Mouse (Mus musculus) liver, adult 2 months (tissue): ENCODE measurements around the gene Rab3c. TPM values are rescaled to one million over a fixed set of nuclear protein-coding genes. Genes with fewer than 3 reads are reported as not detected.

Experiments used
- DNase-seq: peaks from one replicate; pipeline ENCODE4 v3.0.0-alpha.2; 2011; ENCODE audit warnings: low read depth, low spot score; ENCODE audit errors: extremely low read depth
- H3K27ac ChIP-seq: fragments of 200-500 bp; replicated peaks from 2 replicates; pipeline ENCODE4 v1.5.1; 2012; ENCODE audit warnings: low read depth, mild to moderate bottlenecking, control low read depth, inconsistent platforms, low read length; ENCODE audit not compliant: insufficient read depth
- H3K27me3 ChIP-seq: fragments of 200-500 bp; 2 replicates; pipeline ENCODE4 v1.6.1; 2012; ENCODE audit warnings: mild to moderate bottlenecking, moderate library complexity, low read length, inconsistent platforms; ENCODE audit not compliant: control insufficient read depth, insufficient read depth
- H3K36me3 ChIP-seq: fragments of 200-500 bp; 2 replicates; pipeline ENCODE4 v1.6.1; 2012; ENCODE audit warnings: low read length, inconsistent platforms; ENCODE audit not compliant: control insufficient read depth, insufficient read depth
- H3K4me1 ChIP-seq: fragments of 200-500 bp; 2 replicates; pipeline ENCODE4 v1.6.1; 2011; ENCODE audit warnings: low read length; ENCODE audit not compliant: control insufficient read depth, insufficient read depth
- H3K4me3 ChIP-seq: fragments of 200-500 bp; 2 replicates; pipeline ENCODE4 v1.5.1; 2011; ENCODE audit warnings: low read depth, mild to moderate bottlenecking, control low read depth, low read length, moderate library complexity; ENCODE audit not compliant: insufficient read depth
- H3K79me2 ChIP-seq: fragments of 200-500 bp; 2 replicates; pipeline ENCODE4 v1.6.1; 2012; ENCODE audit warnings: inconsistent platforms, mild to moderate bottlenecking, low read length, moderate library complexity; ENCODE audit not compliant: control insufficient read depth, insufficient read depth
- H3K9ac ChIP-seq: fragments of 200-500 bp; 2 replicates; pipeline ENCODE4 v1.6.1; 2012; ENCODE audit warnings: low read depth, mild to moderate bottlenecking, control low read depth, inconsistent platforms, low read length
- CTCF ChIP-seq: fragments of 200-500 bp; IDR thresholded peaks from 2 replicates; pipeline ENCODE4 v1.5.1; 2011; ENCODE audit warnings: low read depth, low read length, control low read depth
- POLR2A ChIP-seq: fragments of 200-500 bp; IDR thresholded peaks from 2 replicates; pipeline ENCODE4 v1.6.1; 2011; ENCODE audit warnings: low read length, control low read depth; ENCODE audit not compliant: insufficient read depth; ENCODE audit errors: extremely low read depth
- WGBS: fragments of 180-500 bp; shearing (Covaris S2); methylation state at CpG from one replicate; pipeline ENCODE4 v1.1.7; 2018; 5-methylcytosine and 5-hydroxymethylcytosine counted together
- polyA plus RNA-seq: library from polyadenylated mRNA; depleted of rRNA; stranded (reverse); fragments of >200 nt; gene quantifications from 2 replicates; pipeline ENCODE4 v1.2.3, GENCODE M21; 2012
- total RNA-seq: library from RNA; depleted of rRNA; stranded (reverse); fragments of >200 nt; gene quantifications from 2 replicates; pipeline ENCODE4 v1.2.3, GENCODE M21; 2014

Gene Rab3c
- total and polyA plus RNA-seq, 2 experiments, result 0.09 TPM; not detected in 1

- no peak for DNase-seq
- Histone ChIP-seq H3K27me3 (no peaks in the 10 kb centered on the region), H3K4me3 (no peak overlapping the region), H3K4me1 (no peaks in the 10 kb centered on the region), H3K79me2 (no peaks in the 10 kb centered on the region), H3K27ac (no peak overlapping the region), H3K9ac (no peak overlapping the region), H3K36me3 (no peaks in the 10 kb centered on the region)
- 80% methylated on average over 6 of the region's 6 CpGs for WGBS
- TF ChIP-seq CTCF, result no peak
- no peak for TF ChIP-seq POLR2A
These were observed 183.3 kb downstream of the Rab3c start for GRCm38 (mm10) chr13:110097424-110098050.

- no peak for TF ChIP-seq POLR2A
- no peaks in the 10 kb centered on the region for H3K79me2 ChIP-seq
- WGBS, result 80% methylated on average over 6 of the region's 6 CpGs
- no peak overlapping the region for H3K9ac ChIP-seq
- no peak for DNase-seq
- H3K27me3 ChIP-seq, result no peaks in the 10 kb centered on the region
- no peaks in the 10 kb centered on the region for H3K4me1 ChIP-seq
- no peak overlapping the region for H3K4me3 ChIP-seq
- H3K36me3 ChIP-seq, result no peaks in the 10 kb centered on the region
- no peak overlapping the region for H3K27ac ChIP-seq
These were observed 185.8 kb downstream of the Rab3c start for GRCm38 (mm10) chr13:110094998-110095397.

- no peaks in the 10 kb centered on the region for H3K27me3 ChIP-seq
- WGBS, result 82% methylated on average over 17 of the region's 17 CpGs
These were observed 186.8 kb downstream of the Rab3c start for GRCm38 (mm10) chr13:110093720-110094685.

GRCm38 (mm10) chr13:110083961-110084360, 196.8 kb downstream of the Rab3c start:
- H3K4me3 ChIP-seq, result no peak overlapping the region
- WGBS, result 91% methylated on average over 8 of the region's 8 CpGs
- H3K79me2 ChIP-seq, result no peaks in the 10 kb centered on the region
- no peak overlapping the region for H3K27ac ChIP-seq
- TF ChIP-seq POLR2A, result no peak
- H3K27me3 ChIP-seq, result no peaks in the 10 kb centered on the region
- no peak for DNase-seq
- H3K36me3 ChIP-seq, result no peaks in the 10 kb centered on the region
- H3K4me1 ChIP-seq, result no peaks in the 10 kb centered on the region
- H3K9ac ChIP-seq, result no peak overlapping the region

More at GRCm38 (mm10) chr13:110093720-110094685, 186.8 kb downstream of the Rab3c start:
- TF ChIP-seq CTCF, result no peak
- no peak for TF ChIP-seq POLR2A
- H3K9ac ChIP-seq, result no peak overlapping the region
- no peaks in the 10 kb centered on the region for H3K79me2 ChIP-seq
- H3K4me3 ChIP-seq, result no peak overlapping the region
- H3K27ac ChIP-seq, result no peak overlapping the region
- H3K4me1 ChIP-seq, result no peaks in the 10 kb centered on the region
- H3K36me3 ChIP-seq, result no peaks in the 10 kb centered on the region
- DNase-seq, result no peak

- H3K4me3 ChIP-seq, result no peak overlapping the region
- TF ChIP-seq CTCF (no peak), POLR2A (no peak)
- DNase-seq, result no peak
These were observed 199.6 kb downstream of the Rab3c start for GRCm38 (mm10) chr13:110081174-110081573.

GRCm38 (mm10) chr13:110075587-110075986, 205.2 kb downstream of the Rab3c start:
- no peak overlapping the region for H3K9ac ChIP-seq
- WGBS, result 92% methylated on average over 9 of the region's 9 CpGs
- TF ChIP-seq CTCF (no peak), POLR2A (no peak)
- no peaks in the 10 kb centered on the region for H3K79me2 ChIP-seq
- H3K27ac ChIP-seq, result no peak overlapping the region
- H3K36me3 ChIP-seq, result no peaks in the 10 kb centered on the region
- no peak overlapping the region for H3K4me3 ChIP-seq
- DNase-seq, result no peak
- no peaks in the 10 kb centered on the region for H3K27me3 ChIP-seq
- no peaks in the 10 kb centered on the region for H3K4me1 ChIP-seq

More at GRCm38 (mm10) chr13:110081174-110081573, 199.6 kb downstream of the Rab3c start:
- Histone ChIP-seq H3K4me1 (no peaks in the 10 kb centered on the region), H3K79me2 (no peaks in the 10 kb centered on the region), H3K9ac (no peak overlapping the region), H3K36me3 (no peaks in the 10 kb centered on the region), H3K27me3 (no peaks in the 10 kb centered on the region), H3K27ac (no peak overlapping the region)
